Mouse (Mus musculus): ENCODE data around the gene Brix1.
A peak's percentile ranks its signal among the peaks of the same experiment; 100 is the strongest.
"Not testable (repeated sequence)": the region's sequence is repeated elsewhere in the genome, so short reads cannot be mapped to it uniquely, and the experiment has no call there.

The Brix1 gene

DNA sequence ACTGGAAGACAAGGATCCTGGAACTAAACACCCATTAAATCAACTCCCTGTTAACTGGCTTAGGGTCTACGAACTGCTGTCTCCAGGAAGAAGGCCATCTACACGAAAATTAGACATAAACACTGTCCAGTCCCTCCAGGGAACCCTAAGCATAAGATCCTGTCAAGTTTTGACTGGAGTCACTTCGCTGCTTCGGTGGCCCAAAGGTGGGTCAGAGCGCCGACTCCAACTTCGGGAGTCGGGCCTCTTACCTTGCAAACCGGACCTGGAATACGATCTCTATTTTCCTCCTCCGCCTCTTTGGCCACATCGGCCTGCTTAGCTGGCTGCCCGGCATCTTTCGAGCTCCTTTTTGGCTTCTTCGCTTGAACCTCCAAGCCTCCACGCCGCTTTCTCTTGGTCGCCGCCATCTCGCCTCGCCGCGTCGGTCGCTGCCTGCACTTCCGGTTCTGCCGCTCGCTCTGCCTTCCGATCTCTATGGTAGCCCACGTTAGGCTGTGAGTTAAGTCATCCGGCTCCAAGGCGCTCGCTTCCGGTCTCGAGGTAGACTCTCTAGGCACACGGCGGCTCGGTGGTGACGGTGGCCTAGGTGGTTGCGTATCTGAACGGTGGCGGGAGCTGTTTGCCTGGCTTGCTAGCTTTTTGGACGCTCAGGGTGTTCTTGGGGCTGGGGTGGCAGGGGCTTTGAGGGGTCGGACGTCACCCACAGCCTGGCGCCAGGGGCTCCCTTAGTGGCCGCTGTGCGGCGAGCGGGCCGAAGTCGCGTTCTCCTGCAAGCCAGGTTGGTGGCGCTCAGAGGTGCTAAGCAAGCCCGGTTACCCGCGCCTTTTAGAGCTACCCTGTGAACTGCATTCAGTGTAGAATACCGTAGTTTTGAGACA is at the start of gene Brix1, which contains the start of gene Rad1:
Gene Brix1 (minus strand): TSS at position 464 of the 881 bp plus-strand sequence.
Gene Rad1 (plus strand): TSS at position 535 of the 881 bp plus-strand sequence.
- DNase-seq: peak; percentile 95

DNA sequence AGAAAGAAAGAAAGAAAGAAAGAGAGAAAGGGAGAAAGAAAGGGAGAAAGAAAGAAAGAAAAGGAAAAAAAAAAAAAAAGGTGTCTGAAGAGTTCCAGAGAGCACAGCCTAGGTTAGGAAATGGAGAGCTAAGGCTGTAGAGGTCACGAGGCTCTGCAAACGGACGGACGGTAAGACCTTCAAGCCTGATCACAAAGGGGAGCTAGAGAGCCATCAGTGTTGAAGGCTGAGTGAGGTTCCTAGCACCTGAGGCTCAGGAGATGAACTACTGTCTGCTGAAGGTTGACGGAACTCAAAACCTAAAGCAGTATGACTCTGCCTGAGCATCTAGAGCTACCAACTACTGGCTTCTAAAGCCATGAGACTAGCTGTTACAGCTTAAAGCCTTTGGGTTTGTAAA is 48.8 kb upstream of the Brix1 start:
- no peak for DNase-seq

DNA sequence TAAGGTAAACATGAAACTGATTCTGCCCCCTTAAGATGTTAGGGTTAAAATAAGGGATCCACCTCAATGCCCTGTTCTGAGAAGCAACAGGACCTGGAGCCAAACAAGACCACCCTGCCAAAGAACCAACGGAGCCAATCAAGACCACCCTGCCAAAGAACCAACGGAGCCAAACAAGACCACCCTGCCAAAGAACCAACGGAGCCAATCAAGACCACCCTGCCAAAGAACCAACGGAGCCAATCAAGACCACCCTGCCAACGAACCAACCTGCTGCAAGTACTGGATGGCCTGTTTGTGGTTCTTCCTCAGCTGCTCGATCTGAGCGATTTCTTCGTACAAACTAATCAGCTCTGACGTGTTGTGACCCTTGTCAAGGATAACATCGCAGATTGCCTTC is 47.6 kb upstream of the Brix1 start:
- not testable (repeated sequence) for DNase-seq

DNA sequence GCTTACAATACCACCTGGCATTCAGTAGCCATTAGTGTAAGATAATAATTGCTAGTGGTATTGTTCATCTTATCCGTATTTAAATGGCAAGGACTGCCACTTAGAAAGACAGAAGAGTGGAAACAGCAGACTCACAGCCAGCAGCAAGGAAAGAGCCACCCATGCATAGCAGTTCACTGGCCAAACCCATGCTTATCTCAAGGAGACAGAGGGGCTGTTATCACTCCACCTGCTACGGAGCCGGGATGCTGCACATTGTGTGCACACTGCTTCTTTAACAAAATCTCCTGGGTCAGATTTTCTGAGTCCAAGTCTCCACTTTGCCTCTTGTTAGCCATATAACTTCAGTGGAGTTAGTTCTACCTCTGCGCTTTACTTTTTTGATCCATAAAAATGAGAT is 45.6 kb upstream of the Brix1 start:
- DNase-seq: no peak

DNA sequence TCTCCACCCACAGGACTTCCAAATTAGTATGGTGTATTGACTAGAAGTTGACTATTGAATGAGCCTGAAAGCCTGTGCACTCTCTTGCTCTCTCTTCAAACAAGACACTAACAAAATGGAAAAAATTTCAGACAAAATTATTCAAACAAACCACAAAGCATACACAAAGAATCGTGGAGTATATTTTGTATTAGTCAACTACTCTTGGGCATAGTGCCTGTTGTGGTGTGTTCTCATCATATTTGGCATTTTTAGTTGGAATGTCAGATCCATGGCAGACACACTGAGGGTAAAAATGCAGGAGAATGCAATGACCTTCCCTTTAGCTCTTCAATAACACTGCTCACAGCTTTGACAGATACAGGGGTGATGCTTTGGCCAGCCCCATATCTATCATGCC is 40.1 kb upstream of the Brix1 start:
- DNase-seq: no peak

DNA sequence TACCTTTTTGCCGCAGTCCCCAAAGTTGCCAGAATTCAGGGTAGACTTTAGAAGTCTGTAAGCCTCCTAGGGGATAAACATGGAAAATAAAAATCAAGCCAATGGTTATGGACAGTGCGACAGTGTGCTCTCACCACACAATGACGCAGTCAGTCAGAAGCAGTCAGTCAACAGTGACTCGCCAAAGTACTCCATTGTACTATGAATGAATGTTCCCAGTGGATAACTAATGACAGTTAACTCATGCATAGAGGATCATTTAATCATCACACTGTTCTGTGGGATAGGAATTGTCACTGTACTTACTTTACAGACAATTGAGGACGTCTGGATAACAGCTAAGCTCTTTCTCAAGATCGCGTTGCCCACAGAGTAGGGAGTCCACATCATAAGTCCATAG is 29.4 kb upstream of the Brix1 start:
- DNase-seq: no peak

DNA sequence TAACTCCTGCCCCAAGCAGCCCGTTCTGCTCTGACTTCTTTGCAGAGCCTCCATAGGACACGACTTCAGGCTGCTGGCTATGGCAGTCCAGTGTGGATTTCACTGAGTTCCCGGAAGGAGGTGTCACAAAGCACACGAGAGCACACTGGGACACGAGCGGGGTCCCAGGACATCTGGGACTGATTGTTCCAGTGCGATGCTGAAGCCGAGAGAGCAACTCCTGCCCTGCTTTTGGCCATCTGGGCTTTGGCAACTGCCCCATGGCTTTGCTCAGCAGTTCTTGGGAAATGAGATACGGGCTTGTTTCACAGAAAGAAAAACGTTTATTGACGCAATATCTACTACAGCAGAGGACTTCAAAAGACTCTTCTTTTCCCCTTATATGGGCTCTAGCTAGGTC is 20.4 kb upstream of the Brix1 start:
- DNase-seq: peak; percentile 26

DNA sequence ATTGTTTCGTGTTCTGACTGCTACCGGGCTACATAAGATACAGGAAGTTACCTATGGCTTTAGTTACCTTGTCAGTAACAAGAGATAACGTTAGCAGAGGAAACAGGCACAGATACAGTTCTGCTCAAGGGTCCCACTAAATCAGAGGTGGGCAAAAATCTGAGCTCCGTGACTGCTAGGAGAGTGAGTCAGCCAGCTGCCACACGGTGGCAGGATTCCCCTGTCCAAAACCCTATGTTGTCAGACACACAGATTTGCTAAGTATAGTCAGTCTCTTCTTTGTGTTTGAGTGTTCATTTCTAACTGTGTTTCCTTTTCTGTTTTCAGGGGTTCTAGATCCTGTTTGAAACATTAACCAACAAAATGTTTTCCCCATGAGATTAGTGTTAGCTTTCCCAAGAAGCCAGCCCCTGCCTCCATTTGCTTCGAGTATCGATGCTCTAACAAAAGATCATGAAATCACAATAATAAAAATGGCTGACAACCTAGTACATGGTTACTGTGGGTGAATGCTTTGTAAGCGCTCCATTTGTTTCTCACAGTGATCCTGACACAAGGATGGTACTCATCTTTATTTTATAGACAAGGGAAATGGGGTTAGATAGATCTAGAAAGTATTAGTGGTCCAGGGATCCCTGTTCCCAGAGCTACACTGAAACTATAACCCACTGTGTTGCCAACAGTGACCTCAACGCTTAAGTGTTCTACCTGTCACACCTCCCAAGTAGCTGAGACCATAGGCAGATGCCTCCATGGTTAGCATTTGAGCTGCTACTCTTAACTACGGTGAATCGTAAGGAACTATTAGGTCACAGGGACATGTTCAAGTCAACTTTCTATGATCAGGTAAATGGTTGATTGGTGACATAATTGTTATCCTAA is 15.3 kb upstream of the Brix1 start:
- peak; percentile 56 for DNase-seq

DNA sequence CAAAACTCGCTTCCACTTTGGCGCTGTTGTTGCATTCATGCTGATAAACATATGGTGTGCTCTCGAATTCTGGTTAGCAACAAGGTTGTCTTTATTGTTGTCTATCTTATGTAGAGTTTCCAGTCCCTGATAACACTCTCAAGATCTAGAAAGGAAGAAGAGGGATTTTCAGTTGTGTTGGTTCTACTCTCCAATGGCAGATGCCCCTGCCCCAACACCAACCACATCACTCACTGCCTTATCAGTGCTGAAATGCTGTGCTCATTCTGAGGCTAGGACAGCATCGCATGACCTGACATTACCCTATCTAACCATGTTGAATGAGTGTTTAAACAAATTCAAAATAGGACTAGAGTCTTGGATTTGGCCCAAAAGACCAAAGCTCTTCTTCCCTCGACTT is 14.3 kb upstream of the Brix1 start:
- DNase-seq: no peak

DNA sequence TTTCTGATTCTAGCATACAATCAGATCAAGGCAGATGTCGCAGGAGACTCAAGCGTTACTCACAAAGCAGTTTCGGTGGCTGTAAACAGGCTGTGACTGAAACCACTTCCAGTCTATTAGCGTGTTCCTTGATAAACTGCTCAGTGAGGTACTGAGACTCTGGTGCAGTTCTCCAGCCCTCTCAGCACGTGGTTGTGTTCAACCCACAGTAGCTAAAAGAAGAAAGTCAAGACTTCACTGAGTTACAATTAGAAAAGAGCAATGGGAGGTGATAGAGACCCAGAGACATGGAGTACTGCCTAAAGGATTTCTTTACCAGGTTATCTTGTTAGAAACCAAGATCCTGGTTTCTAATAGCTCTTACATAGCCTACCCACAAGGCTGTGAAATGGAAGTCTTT is 13.8 kb upstream of the Brix1 start:
- DNase-seq: no peak

DNA sequence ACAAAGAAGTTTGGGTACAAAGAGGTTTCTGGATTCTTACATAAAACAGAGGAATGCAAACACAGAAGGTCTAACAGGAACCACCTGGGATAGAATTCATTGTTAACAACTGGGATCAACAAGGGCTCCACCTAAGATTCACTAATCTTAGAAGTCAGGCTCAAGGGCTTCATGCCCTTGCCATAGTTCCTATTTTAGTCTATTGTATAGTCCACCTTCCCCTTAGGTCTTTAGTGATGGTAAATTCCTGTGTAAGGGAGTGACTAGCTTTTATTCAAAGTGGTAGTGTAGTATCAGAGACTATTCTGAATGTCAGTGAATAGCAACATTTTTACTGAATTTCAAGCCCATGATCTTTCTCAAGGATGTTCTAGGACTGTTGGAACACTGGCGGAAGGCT is 10.9 kb upstream of the Brix1 start:
- DNase-seq: not testable (repeated sequence)

DNA sequence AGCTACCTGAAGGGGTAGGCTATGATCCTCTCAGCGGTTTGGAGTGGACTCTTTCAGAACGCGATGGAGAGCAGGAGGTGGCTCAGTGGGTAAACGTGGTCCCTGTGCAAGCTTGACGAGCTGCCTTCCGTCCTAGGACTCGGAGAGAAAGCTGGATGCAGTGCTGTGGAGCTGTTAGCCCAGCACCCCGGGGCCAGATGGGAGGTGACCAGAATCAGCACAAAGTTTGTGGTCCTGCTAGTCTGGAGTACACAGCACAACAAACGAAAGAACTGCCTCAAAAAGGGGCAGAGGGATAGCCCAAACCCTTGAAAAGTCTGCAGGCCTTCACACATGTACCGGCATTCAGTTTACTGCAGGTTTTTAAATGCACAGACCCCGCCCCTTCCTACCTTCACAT is 10.2 kb upstream of the Brix1 start:
- no peak for DNase-seq

DNA sequence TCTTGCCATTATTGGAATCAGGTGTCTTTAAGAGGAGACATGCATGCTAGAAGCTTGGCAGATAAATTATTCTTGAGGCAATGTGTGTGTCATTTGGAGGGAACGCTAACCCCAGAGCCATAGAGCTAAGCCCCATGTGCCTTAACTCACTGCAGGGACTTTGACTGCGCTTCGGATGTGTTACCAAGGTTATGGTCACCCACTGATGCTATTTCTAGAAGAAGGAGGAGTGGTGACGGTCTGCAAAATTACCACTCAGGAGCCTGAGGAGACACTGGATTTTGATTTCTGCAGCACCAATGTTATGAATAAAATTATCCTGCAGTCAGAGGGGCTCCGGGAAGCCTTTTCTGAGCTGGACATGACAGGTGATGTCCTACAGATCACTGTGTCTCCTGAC is 4.4 kb upstream of the Brix1 start:
- no peak for DNase-seq

DNA sequence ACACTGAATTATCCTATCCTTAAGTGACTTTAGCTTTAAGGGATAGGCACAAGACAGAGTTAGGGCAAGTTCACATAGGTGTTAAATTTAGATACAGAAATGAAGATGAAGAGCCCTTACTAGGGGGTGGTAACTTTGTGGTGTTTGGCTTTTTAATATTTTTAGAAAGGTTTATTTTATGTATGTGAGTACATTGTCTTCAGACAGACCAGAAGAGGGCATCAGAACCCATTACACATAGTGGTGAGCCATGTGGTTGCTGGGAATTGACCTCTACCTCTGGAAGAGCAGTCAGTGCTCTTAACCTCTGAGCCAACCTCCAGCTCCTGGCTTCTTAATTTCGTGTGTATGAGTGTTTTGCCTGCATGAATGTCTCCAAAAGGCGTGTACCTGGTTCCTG is 1.5 kb upstream of the Brix1 start:
- no peak for DNase-seq

DNA sequence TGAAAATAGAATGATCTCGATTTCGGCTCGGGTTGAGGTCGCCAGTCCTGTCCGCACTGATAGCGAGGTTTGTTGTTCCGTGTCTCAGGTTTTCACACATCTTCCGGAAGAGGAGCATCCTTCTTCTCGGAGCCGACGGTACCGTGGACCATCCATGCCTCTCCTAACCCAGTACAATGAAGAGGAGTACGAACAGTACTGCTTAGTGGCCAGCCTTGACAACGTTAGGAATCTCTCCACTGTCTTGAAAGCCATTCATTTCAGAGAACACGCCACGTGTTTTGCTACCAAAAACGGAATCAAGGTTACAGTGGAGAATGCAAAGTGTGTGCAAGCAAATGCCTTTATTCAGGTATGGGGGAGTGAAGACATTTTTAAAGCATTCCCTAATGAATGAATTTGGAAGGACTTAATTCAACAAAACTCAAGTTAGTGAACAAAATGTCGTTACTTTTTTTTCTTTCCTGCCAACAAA is 655 bp upstream of the Brix1 start:
- no peak for DNase-seq

DNA sequence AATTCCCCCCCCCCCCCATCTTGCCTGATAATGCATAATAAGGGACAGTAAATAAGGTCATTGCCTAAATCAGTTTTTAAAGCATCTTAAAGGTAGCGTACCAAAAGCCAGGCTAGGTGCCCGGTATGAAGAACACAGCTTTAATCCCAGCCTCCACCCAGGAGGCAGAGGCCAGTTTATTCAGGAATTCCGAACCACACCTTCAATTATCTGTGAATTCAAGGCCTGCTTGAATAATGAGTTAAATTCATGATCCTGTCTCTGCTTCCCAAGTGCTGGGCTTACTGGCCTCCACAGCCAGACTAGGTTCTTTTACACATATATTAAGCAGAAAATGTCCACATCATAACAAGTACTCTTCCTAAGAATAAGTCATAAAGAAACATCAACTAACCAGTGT is 14.8 kb downstream of the Brix1 start:
- DNase-seq: no peak

DNA sequence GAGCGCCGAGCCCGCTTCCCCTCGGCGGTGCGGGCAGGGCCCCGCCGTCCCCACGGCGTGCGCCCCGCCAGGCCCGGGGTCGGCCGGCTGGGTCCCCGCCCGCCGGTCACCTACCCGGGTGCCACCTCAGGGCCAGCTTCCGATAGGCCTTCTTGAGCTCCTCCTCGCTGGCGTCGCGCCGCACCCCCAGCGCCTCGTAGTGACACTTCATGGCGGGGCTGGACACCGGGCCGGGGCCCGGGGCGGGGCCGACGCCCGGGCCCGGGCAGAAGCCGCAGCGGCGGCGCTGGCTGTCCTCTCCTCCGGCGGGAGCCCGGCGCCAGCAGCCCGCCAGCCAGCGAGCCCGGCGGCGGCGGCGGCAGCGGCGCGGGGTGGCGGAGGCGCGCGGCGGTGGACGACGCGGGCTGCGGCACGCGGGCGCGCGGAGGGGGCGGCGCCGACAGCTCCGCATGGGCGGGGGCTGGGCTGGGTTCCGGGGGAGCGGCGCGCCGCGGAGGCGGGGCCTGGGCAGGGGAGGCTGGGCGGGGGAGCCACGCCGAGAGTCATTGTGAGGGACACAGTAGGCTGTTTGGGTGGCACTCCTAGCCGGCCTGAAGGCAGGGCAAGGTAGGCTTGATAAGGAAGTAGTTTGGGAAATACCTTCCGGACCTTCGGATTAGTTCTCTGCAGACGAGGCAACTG is 15.5 kb downstream of the Brix1 start, which contains the start of gene Dnajc21:
Gene Dnajc21 (minus strand): TSS at position 366 of the 681 bp plus-strand sequence.
- peak; percentile 88 for DNase-seq

DNA sequence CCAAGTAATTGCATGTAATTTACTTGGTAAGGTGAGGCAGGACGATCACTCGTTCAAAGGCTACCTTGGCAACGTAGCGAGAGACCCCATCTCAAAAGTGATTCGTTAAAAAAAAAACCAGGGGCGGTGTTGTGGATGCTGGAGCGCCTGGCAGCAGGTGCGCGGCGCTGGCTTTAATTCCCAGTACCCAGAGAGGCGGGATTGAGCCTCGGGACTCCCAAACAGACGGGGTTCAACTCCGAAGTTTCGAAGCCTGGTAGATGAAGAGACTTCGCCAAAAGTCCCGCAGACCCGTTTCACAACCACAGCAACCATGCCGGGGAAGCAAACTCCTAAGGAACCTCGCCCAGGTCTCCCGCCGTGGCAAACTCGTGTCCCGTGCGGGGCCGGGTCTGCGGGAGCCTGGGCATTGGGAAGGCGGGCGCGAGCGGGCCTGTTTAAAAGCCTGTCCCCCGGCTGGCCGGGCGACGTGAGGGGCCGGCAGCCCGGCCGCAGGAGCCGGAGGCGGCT is 16.1 kb downstream of the Brix1 start:
- DNase-seq: no peak

DNA sequence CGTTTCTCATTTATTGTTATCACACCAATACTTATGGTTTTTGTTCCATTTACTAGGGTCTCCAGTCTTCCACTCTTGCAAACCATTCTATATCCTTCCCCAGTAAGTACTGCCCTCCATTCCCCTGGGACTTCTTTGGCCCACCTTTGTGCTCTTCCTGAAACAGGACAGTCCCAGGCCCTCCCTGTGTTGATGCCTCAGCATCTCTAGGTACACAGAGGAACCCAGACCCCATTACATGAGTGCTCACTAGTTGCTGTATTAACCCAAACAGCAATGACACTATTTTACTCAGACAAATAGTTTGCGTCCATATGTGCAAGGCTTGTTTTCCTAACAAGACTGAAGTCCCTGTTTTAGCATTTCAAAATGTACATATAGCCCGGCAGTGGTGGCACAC is 17.0 kb downstream of the Brix1 start:
- no peak for DNase-seq

DNA sequence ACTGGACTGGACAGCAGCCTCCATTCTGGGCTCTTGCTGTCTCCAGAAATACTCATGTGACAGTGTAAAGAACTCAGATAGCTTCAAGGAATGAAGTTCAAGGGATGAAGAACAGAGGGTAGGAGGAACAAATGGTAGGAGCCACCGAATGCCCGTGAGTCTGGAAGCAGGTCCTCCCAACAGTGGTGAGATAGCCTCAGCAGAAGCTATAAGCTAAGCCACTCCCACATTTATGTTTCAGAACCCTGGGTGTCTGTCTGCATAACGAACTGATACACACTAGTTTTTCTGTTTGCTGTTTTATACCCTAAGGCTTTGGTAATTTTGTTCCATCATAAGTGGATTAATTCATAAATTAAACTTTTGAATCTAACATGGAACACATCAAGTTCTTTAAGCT is 21.1 kb downstream of the Brix1 start:
- no peak for DNase-seq

DNA sequence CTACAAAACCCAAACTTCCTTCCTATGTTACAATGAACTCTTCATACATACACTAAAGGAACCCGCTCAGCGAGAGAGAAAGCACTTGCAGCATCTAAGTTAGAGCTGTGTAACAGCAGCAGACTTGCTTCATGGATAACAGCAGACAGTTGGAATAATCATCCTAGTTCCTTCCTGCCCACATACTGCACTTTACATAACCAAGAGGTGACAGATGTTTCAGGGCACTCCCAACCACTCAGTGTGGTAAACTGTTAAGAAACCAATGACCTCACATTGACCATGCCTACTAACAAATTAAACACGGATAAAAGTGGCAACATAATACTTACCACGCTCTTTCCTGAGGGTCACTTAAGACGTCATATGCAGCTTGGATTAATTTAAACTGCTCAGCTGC is 22.2 kb downstream of the Brix1 start:
- no peak for DNase-seq

DNA sequence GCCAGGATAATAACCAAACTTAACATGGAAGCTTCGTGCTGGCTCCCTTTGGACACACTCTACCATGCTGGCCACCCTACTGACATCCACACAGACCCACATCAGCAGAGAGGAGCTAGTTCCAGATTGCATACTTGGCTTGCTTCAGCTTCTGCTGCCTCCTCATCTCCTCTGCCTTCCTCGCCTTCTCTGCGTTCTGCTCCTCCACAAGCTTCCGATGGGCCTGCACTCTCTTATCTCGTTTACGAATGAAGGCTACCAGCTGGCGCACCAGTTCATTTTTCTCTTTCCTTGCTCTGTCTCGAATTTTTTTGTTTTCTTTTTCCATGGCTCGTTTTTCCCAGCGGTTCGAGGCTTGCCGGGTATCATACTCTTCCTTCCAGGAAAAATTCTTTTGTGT is 24.8 kb downstream of the Brix1 start:
- no peak for DNase-seq

DNA sequence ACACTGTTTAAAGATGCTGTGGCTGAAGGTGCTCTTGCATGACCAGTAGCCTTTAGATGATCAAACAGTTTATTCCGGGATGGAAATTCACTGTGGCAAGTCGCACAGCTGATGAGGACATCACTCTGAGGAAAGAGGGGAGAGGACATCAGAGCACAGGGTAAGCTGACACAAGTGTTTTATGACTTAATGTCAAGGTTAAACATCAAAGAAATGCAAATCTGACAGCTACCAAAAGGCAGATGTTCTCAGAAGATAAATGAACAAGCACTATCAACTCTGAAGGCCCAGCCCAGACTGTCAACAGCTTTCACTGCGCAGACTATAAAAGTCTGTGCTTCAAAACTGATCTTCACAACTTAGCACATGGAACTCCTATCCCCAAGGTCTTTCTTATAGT is 38.6 kb downstream of the Brix1 start:
- DNase-seq: no peak
